Mouse (Mus musculus): ENCODE measurements at regions not wholly inside any gene's neighbourhood (a gene's known extent, or its start where the extent isn't known, plus 50 kb on each side); places are given as distances from the start of the nearest gene placed in this dataset.

GRCm38 (mm10) chr5:126186111-126186510 is 654.5 kb downstream of the Tmem132b start:
- TF ChIP-seq CTCF (IDR thresholded peaks at IDR 0.05; ENCODE audit: low read depth): no peak
- no peak for TF ChIP-seq EP300 (IDR thresholded peaks at IDR 0.05; ENCODE audit: low read depth)
